Mouse (Mus musculus): ENCODE measurements around the gene Ldoc1. TPM values are rescaled to one million over a fixed set of nuclear protein-coding genes. Genes with fewer than 3 reads are reported as not detected.

Gene Ldoc1
- total RNA-seq (2021) = 1 to 10 TPM; 1.3 to 1.7 TPM

DNA sequence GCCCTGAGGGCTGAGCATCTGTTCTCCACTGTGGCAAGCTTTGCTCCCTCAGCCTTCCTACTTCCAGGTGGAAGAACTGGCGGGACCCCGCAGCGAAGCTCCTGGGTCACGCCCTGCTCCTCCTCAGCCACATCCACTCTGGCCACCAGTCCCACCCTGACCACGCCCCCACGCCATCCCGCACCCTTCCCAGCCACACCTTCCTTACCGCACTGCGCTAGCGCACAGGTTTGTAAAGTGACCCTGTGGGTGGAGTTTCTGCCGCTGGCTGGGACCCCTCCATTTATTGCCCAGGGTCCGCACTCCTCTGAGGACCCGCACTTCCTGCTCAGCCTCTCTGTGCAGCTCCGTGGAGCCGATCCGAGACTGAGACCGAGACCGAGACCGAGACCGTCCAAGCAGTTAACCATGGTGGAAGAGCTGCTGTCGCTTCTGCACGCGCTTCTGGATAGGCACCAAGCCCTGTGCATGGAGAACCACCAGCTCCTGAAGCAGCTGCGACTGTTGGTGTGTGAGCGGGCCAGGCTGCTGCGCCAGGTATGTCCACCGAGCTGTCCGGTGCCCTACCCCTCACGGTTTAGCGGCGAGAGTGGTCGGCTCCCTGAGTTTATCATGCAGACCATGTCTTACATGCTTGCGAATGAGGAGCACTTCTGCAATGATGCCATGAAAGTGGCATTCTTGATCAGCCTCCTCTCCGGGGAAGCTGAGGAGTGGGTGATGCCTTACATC lies at the start of gene Ldoc1:
Ldoc1 (plus strand) TSS at position 196 of the 732 bp plus-strand sequence.
- no peak for DNase-seq (ENCODE audit: low spot score in 2 of 2)
- intact Hi-C loops (cut with DNase I) = no loop called here

DNA sequence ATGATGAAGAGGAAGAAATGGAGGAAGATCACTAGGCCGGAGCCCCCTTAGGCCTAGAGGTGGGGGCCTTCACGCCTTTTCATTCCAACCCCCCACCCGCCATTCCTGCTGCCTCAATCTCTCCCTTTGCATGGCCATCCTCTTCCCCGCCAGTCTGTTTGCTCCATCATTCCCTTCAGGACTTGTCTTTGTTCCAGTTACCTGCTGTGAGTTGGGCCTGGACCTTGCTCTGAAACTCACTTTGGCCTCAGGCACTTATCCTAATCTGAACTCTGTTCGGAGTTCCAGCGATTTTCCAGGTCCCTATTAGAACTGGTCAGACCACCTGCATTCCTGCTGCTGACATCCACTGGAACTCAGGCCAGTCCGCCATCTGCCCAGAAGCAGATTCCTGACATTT lies 834 bp downstream of the Ldoc1 start:
- intact Hi-C loops (cut with DNase I) = no loop called here

DNA sequence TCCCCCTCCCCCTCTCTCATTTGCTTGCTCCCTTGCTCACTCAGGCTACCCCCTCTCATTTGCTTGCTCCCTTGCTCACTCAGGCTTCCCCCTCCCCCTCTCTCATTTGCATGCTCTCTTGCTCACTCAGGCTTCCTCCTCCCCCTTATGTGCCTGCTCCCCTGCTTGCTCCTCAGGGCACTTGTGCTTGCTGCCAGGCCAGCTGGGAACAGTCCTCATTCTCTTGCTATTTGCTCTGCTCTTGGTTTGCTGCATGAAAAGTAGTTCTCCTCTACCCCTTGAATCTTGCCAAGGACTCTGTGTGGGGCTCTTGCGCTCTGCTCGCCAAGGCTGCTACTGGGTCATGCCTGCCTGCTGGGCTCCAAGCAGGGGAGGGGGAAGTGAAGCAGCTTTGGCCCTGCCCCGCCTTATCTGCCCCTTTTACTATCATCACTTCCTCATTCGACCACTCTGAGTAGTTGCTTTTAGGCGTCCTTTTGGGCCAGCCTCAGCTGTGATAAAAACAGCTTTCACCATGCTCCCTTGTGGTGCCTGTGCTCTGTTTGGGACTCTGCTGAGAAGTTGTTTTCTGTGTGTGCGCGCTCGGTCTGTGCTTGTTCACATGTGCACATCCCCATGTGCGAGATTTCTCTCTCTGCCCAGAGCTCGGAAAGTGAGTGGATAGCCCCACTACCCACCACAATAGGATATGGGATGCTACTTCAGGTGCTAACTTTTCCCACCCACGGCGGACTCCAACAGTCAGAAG lies 13.2 kb downstream of the Ldoc1 start:
- intact Hi-C loops (cut with DNase I) = no loop called here
- DNase-seq (ENCODE audit: low spot score in 2 of 2) = no peak

More for the DNA sequence above, 834 bp downstream of the Ldoc1 start:
- DNase-seq (ENCODE audit: low spot score in 2 of 2) = no peak

DNA sequence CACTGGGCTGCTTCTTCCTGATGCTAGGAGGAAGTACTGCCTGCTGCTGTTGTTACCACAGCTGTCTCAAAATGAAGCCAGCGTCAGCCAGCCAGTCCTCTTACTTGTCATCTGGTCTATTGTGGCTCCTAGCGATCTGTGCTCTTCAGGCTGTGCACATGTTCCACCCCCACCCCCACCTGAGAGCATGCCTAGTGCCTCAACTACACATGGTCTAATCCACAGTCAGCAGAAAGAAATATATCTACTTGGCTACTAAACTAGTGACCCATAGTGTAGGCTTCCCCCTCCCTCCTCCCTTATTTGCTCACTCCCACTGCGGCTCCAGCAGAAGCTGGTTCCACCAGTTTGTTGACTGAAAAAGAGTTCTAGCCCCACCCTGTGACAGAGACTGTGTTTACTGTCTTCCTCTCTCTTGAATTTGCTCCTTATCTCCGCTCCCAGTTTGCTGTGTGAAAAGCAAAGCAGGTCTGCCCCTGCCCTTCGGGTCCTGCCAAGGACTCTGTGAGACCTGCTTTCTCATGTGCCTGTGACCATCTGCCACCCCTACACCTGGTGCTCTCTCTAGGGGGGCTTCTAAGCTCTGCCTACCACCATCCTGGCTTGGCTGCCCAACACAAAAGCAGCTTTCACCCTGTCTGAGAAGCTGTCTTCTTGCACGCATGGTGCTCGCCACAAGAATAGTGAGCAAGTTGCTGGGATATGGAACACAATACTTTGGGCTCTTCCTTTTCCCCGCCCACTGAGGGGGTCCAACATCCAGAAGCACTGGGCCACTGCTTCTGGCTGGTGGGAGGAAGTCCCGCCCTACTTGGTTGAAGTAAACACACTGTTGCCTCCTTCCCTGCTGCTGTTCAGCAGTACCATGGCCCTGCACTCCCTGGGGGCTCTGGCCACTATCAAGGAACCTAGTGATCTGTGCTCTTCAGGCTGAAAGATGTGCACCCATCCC lies 14.0 kb downstream of the Ldoc1 start:
- no peak for DNase-seq (ENCODE audit: low spot score in 2 of 2)
- intact Hi-C loops (cut with DNase I) = no loop called here

DNA sequence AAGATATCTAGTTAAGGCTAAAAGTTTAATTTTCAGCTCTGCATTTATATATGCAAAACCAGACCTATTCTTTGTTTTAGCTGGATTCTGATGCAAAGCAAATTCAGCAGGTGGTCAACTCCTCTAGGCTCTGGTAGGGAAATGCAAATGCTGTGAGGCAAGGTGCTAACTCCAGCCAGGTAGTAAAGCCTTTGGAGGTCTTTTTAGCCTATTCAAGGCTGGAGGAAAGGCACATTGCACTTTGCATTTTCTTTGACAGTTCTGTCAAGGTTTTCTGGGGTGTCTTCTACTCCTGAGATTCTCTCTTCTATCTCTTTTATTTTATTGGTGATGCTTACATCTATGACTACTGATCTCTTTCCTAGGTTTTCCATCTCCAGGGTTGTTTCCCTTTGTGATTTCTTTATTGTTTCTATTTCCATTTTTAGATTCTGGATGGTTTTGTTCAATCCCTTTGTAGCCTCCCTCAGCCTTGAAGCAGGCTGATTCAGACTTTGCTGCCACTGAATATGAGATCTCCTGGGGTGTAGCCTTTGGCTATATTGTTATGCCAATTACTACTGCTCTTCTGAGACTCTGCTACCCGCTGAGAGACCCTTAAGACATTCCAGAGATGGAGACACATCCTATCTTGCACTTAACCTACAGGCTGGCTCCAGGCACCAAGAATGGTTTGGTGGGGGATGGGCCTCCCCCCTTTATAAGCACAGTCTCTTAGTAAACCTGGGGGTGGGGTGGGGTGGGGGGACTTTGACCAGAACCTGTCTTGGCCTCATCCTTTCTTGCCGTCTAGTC lies 18.4 kb downstream of the Ldoc1 start:
- intact Hi-C loops (cut with DNase I) = no loop called here
- DNase-seq (ENCODE audit: low spot score in 2 of 2) = no peak

Data from left cerebral cortex, postnatal 36 days (tissue).